Mouse (Mus musculus): ENCODE data around the gene Tomm40. TPM values are rescaled to one million over a fixed set of nuclear protein-coding genes. Genes with fewer than 3 reads are reported as not detected.

Tomm40 gene
- total RNA-seq (2021), result 100 to 1,000 TPM; 105 to 115 TPM
- long read RNA-seq, experiment 1, transcript Tomm40-201 (9 exons, 1,646 nt), result minor isoform, 13 of 165 reads
- long read RNA-seq, experiment 1, transcript Tomm40-202 (10 exons, 1,577 nt), result major isoform, 127 of 165 reads
- long read RNA-seq, experiment 1, partial matches to known transcripts, result 7 of 165 reads
- long read RNA-seq, experiment 1, other reads (novel, unspliced or antisense), result 18 of 165 reads
- long read RNA-seq, experiment 2, transcript Tomm40-201 (9 exons, 1,646 nt), result minor isoform, 31 of 258 reads
- long read RNA-seq, experiment 2, transcript Tomm40-202 (10 exons, 1,577 nt), result major isoform, 206 of 258 reads
- long read RNA-seq, experiment 2, partial matches to known transcripts, result 1 of 258 reads
- long read RNA-seq, experiment 2, other reads (novel, unspliced or antisense), result 20 of 258 reads

- peak; percentile 98 to 100 for DNase-seq (ENCODE audit: low spot score in 2 of 2)
Measured at GRCm38 (mm10) chr7:19715239-19716054, at the start of gene Tomm40. TSS of gene Tomm40 (minus strand) at chr7:19715438.

DNA sequence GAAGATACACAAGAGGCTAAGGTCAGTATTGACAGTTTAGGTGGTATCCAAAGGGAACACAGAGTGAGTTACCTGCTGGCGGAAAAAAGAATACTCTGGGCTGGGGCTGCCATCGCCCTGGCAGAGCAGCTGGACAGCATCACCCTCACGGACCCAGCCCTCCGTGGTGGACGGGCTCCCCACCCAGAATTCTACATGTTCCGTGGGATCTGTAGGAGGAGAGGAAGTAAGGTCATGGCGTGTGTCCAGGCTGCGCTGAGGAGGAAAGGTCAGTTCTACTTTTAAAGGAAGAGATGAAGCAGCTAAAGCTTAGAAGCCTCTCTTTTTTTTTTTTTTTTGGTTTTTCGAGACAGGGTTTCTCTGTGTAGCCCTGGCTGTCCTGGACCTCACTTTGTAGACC is 49.3 kb upstream of the Tomm40 start:
- DNase-seq (ENCODE audit: low spot score in 2 of 2), result no peak

GRCm38 (mm10) chr7:19763829-19764477 is 48.7 kb upstream of the Tomm40 start:
- no peak for DNase-seq (ENCODE audit: low spot score in 2 of 2)

GRCm38 (mm10) chr7:19762283-19762682 is 47.0 kb upstream of the Tomm40 start:
- DNase-seq (ENCODE audit: low spot score in 2 of 2), result no peak

- no peak for DNase-seq (ENCODE audit: low spot score in 2 of 2)
Measured at GRCm38 (mm10) chr7:19760021-19760420, 44.8 kb upstream of the Tomm40 start.

- no peak for DNase-seq (ENCODE audit: low spot score in 2 of 2)
Measured at GRCm38 (mm10) chr7:19758623-19759022, 43.4 kb upstream of the Tomm40 start.

GRCm38 (mm10) chr7:19755851-19756786 is 40.9 kb upstream of the Tomm40 start:
- no peak for DNase-seq (ENCODE audit: low spot score in 2 of 2)

- DNase-seq (ENCODE audit: low spot score in 2 of 2), result no peak
Measured at GRCm38 (mm10) chr7:19755008-19755407, 39.8 kb upstream of the Tomm40 start.

DNA sequence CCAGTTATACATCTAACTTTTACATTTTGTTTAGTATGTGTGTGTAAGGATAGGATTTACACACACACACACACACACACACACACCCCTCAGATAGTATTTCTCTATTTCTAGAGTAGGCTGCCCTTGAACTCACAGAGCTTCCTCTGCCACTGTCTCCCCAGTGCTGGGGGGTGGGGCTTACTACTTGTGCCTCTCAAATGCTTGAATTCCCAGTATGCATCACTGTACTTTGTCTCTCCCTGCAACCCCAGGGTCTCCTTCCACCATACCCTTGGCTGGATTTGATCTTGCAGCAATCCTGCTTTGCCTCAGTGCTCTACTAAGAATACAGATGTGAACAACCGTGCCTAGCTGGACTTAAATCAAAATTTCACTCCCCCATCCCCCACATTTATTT is 38.8 kb upstream of the Tomm40 start:
- no peak for DNase-seq (ENCODE audit: low spot score in 2 of 2)

GRCm38 (mm10) chr7:19753587-19753986 is 38.3 kb upstream of the Tomm40 start:
- DNase-seq (ENCODE audit: low spot score in 2 of 2), result no peak

DNA sequence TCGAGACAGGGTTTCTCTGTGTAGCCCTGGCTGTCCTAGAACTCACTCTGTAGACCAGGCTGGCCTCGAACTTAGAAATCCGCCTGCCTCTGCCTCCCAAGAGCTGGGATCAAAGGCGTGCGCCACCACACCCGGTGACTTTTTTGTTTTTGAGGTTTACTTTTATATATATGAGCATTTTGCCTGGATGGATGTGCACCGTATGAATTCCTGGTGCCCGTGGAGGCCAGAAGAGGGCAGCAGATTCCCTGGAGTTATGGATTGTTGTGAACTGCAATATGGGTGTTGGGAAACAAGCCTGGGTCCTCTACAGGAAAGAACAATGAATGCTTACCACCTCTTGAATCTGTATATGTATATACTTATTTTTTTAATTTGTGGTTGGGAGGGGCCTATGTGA is 37.4 kb upstream of the Tomm40 start:
- DNase-seq (ENCODE audit: low spot score in 2 of 2), result no peak

- peak in 1 of 2 experiments; percentile 18 for DNase-seq (ENCODE audit: low spot score in 2 of 2)
Measured at GRCm38 (mm10) chr7:19751070-19751383, 35.8 kb upstream of the Tomm40 start.

GRCm38 (mm10) chr7:19750217-19751069 is 35.2 kb upstream of the Tomm40 start, which contains the start of gene Nectin2:
TSS of gene Nectin2 (minus strand) at chr7:19750483.
- DNase-seq (ENCODE audit: low spot score in 2 of 2), result peak; percentile 82 to 88

DNA sequence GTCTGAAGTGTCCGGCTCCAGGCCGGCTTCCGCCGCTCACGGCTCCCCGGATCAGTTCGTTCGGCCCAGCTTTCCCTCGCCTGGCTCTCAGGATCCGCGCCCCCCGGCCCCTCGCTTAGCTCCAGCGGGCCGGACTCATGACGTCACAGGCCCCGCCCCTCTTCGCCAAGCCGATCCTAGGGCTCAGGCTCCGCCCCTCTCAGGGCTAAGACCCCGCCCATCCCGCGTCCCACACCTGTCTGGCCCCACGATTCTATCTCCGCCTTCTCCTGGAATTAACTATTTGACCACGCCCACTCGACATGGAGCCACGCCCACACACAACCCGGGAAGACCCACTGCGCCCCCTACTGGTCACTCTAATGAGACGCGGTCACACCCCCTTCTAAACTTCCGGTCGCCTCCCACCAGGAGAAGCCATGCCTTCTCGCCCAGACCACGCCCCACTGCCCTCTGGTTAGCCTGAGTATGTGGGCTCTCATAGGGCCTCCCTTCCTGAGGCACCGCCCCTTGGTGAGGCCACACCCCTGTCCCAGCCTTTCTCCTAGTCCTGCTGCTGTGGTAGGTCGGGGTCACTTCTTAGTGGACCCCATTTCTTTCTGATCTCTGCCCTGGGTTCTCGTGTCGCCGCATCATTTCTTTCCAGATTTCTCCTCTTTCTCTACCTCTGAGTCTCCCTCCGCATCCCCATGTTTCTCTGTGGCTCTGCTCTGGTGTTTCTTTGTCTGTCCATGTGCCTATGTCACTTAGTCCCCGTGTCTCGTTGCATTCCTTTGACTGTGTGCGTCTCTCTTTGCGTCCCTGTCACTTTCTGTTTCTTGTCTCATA is 34.4 kb upstream of the Tomm40 start:
- peak; percentile 97 for DNase-seq (ENCODE audit: low spot score in 2 of 2)

GRCm38 (mm10) chr7:19748219-19749195 is 33.3 kb upstream of the Tomm40 start:
- peak in 1 of 2 experiments; percentile 24 for DNase-seq (ENCODE audit: low spot score in 2 of 2)

- DNase-seq (ENCODE audit: low spot score in 2 of 2), result no peak
Measured at GRCm38 (mm10) chr7:19747420-19748218, 32.4 kb upstream of the Tomm40 start.

Measured in layer of hippocampus, postnatal 14 days (tissue).